Mouse (Mus musculus) ES-E14 (cell line): ENCODE measurements at regions not wholly inside any gene's neighbourhood (a gene's known extent, or its start where the extent isn't known, plus 50 kb on each side); places are given as distances from the start of the nearest gene placed in this dataset.

Experiments
- HCFC1 ChIP-seq: IDR thresholded peaks from 2 replicates; pipeline ENCODE4 v1.6.1; 2012; ENCODE audit warnings: low read length, inconsistent platforms, borderline replicate concordance; ENCODE audit not compliant: insufficient read depth
- MAFK ChIP-seq: IDR thresholded peaks from 2 replicates; pipeline ENCODE4 v1.6.1; 2014; ENCODE audit warnings: mild to moderate bottlenecking, low read depth, low read length, inconsistent platforms; ENCODE audit not compliant: insufficient read depth
- ZC3H11A ChIP-seq: IDR thresholded peaks from 2 replicates; pipeline ENCODE4 v1.6.1; 2012; ENCODE audit warnings: low read depth, mild to moderate bottlenecking, inconsistent platforms, low read length, borderline replicate concordance

GRCm38 (mm10) chr17:65049860-65050482, 214.1 kb upstream of the 4930583I09Rik start:
- TF ChIP-seq HCFC1: no peak
- TF ChIP-seq MAFK: no peak
- TF ChIP-seq ZC3H11A: no peak
